Mouse (Mus musculus) liver, postnatal 0 days (tissue): Measurements from ENCODE around the gene Plekha8.

ENCODE experiments used
- CTCF ChIP-seq: sonication (generic); IDR thresholded peaks from 2 replicates; pipeline ENCODE4 v1.5.1; 2016; ENCODE audit warnings: antibody characterized with exemption, low read depth
- EP300 ChIP-seq: IDR thresholded peaks from 2 replicates; pipeline ENCODE4 v1.6.1; 2016; ENCODE audit warnings: antibody characterized with exemption, low read depth, mild to moderate bottlenecking

- TF ChIP-seq EP300 (no peak), CTCF (no peak)
These were observed 44.0 kb upstream of the Plekha8 start for GRCm38 (mm10) chr6:54550801-54551323.
